Mouse (Mus musculus) brain, adult 10 weeks (tissue): ENCODE results near the gene Col18a1. TPM values are rescaled to one million over a fixed set of nuclear protein-coding genes. Genes with fewer than 3 reads are reported as not detected.

Experiments used
- polyA plus RNA-seq: library from polyadenylated mRNA; stranded (reverse); fragments of 350-450 nt; fragmentation: Illumina TruSeq; extraction: RNeasy Lipid Tissue Mini Kit (QIAGEN cat#74804); gene quantifications from one replicate; pipeline ENCODE4 v1.2.3, GENCODE M21; 2015; ENCODE audit warnings: low read depth, low replicate concordance

Col18a1 gene
- polyA plus RNA-seq, result 2.8 TPM

GRCm38 (mm10) chr10:77165963-77166717 is at the start of gene Col18a1:
Gene Col18a1 (minus strand): TSS chr10:77166548.

GRCm38 (mm10) chr10:77031768-77032375 is 134.5 kb downstream of the Col18a1 start, which contains the start of gene Slc19a1:
Gene Slc19a1 (plus strand): TSS chr10:77032241.

Other genes starting within 250 kb of the Col18a1 start
- 53.4 TPM for gene Pcbp3, start 204.7 kb downstream of the Col18a1 start, polyA plus RNA-seq
- 15.6 TPM for gene Slc19a1, start 134.3 kb downstream of the Col18a1 start, polyA plus RNA-seq
- gene Pofut2, start 92.7 kb upstream of the Col18a1 start, polyA plus RNA-seq, result 27.8 TPM